Mouse (Mus musculus) liver (tissue): Measurements from ENCODE around the gene 4930442H23Rik.

Source experiments
- DNase-seq: peaks from one replicate; pipeline ENCODE4 v3.0.0-alpha.2; 2020; ENCODE audit warnings: mixed read lengths

Gene 4930442H23Rik

GRCm38 (mm10) chr10:81143157-81143633 lies 40.5 kb downstream of the 4930442H23Rik start:
- no peak for DNase-seq

GRCm38 (mm10) chr10:81142551-81142981 lies 41.1 kb downstream of the 4930442H23Rik start:
- no peak for DNase-seq

DNA sequence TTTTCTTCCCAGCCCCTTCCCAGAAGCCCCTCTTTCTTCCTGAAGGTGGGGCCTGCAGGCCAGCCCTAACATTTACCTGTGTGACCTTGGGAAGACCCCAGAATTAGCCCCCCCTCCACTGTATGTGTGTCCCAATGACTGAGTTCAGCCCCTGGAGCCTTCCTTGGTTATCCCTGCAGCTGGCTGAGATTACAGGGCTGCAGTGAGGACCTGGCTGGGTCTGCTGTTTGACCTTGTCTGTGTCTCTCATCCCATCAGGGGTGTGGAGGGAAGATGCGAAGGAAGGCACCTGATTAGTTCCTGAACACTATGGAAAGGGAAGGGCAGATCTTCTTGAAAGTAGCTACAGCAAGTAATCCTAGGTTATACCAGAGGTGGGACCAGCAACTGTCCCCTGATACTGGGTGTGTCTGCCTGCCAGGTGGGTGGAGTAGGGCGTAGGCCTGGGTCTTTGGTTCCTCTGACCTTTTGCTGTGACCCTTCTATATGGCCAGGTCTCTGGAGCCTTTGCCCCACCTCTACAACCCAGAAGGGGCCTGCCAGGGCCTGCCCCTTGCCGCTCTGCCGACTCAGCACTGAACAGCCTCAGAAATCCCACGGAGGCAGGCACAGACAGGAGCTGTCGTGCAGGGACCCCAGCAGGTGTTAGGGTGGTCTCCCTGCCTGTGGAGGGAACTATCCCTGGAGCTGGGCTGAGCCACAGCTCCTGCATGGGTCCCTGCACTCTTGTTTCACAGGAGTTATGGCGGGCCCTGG lies 42.0 kb downstream of the 4930442H23Rik start:
- no peak for DNase-seq

DNA sequence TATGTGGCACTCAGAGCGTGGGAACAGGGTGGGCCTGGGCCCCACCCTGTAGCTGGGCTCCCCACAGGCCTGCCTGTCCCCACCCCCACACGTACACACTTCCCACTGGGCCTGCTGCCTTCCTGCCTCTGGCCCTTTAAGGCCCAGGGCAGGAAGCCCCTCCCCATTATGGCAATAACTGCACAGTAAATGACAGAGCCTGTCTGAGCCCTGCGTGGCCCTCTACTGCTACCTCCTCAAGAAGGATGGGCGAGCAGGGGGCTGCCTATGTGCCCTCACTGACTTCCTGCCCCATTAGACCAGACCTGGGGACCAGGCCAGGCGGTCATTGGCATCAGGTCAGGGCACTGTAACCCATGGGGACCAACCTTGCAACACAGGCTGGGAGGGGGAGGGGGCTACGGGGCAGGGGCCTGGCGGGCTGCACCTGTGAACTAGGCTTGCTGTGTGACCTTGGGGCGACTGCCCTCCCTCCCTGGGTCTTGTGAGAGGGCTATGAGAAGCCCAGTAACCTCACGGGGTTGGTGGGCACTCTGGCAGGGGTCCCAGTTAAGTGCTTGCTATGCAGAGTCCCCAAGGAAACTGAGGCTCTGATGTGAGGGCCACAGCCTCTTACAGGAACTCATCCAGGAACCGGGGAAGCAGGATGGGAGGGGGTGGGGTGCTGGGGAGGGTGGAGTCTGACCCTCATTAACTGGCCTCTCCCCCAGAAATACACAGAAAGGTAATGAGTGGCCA lies 42.8 kb downstream of the 4930442H23Rik start:
- DNase-seq: peak; percentile 41

DNA sequence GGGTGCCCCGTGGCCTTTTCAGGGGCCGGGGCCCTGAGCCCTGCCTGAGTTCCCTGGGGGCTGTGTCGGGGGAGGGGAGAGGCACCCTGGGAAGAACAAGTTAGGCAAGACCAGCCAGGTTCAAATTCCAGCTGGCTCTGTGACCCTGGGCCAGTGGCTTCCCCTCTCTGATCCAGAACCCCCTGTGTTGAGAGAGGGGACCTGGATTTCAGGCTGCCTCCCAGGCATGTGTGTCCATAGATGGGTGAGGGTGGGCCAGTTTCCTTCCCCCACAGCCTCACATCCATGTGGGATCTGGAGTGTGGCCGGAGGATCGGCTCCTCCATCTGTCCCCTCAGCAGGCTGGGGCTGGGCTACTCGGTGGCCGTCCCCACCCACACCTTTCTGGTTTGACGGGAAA lies 43.6 kb downstream of the 4930442H23Rik start:
- no peak for DNase-seq

DNA sequence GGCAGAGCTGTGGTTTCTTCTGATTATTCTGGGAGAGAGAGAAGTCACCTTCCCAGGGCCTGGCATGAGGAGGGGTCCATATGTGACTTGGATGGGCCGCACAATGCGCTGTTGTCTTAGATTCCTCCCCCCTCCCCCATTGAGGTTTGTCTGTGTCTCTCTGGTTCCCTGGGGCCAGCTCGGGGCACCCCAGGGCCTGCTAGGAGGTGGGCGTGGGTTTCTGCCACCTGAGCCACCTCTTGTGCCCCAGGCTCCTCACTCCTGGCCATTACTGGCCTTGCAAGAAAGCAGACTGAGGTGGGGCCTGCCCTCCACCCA lies 44.2 kb downstream of the 4930442H23Rik start:
- no peak for DNase-seq

DNA sequence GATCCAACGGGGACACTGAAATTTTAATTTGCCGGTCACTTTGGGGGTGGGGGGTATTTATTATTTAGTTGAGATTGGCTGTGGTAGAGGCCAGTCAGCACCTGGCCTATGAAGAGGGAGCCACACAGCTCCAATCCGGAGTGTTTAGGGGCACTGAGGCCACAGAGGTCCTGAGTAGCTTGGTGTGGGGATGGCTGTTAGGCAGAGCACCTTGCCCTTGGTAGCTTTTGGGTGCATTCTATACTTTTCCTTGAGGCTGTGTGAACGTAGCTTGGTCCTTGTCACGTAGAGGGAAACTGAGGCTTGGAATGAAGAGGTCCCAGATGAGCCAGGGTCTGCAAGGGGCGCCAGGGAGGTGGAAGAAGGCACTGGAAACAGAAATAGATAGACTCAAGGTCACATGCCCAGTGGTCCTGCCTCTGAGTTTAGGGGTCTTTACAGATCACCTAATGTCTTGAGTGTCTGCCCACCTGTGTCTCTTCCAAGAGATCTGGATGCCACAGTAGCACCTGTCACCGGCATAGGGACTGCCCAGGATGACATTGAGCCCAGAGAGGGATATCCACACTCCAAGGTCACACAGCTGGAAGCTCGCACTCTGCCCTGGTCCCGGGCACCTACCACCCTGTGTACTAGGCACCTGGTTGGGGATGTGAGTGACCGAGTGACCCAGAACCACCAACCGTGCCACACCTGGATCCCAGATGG lies 44.7 kb downstream of the 4930442H23Rik start:
- no peak for DNase-seq

DNA sequence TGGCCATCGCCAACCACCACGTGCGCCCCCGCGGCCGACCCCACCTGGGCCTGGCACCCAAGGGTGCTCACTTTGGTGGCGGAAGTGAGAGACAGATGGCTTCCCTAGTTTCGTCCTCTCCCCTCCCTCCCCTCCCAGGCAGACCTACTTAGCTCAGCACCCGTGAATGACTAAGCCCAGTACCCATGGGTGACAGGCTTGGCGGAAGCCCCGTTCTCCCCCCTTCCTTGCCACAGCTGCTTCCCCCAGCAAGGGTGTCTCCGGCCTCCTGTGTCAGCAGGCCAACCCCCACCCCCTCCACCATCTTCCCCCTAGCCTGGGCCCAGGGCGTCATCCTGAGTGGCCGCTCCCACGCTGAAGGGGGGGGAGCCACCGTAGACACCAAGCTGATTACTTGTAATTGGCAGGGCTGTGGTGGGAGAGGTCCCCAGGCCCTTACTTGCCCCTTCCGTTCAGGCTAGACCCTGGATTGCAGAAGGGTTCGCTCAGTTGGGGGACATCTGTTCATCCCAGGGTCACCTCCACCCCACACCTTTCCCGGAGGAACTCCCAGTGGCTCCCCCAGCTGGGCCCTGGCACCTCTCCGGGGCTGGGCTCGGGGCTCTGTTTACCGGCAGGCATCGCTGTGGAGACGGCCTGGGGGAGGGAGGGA lies 45.4 kb downstream of the 4930442H23Rik start:
- peak; percentile 58 for DNase-seq

- peak; percentile 99 for DNase-seq
These were observed 46.2 kb downstream of the 4930442H23Rik start for GRCm38 (mm10) chr10:81137252-81138130.

GRCm38 (mm10) chr10:81136706-81137231 lies 46.9 kb downstream of the 4930442H23Rik start:
- peak; percentile 82 for DNase-seq

- DNase-seq: peak; percentile 94
These were observed 47.6 kb downstream of the 4930442H23Rik start for GRCm38 (mm10) chr10:81135831-81136705.

DNA sequence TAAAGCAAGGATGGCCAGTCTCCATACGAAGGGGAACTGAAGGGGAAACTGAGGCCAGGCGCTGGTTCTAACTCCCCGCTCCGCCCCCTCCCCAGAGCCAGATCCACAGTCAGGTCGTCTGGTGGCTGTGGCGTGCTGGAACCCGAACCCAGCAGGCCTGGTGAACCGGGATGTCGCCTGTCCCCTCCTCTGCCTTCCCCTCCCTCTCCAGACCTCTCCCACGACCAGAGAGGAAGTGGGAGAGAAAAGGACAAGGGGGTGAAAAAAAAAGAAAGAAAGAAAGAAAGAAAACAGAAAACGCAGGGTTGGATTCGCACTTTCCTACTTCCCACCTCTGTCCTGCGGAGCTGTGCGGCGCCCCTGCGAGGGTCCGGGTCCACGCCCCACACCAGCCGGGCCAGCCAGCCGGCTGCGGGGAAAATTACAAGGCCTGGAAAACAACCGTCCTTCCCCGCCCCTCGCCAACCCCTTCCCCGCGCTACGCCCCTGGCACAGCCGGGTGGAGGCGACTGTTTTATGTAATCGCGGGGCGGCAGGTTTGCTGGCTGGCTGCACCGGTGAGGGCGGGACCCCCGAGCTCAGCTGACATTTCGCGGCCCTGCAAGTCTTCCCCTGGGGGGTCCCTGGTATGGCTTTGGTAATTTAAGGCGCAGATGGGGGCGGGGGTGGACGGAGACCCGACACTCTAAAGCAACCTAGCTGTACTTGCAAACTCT lies 48.5 kb downstream of the 4930442H23Rik start, which contains the start of gene Zbtb7a:
Zbtb7a (plus strand) TSS at position 255 of the 716 bp plus-strand sequence.
- DNase-seq: peak; percentile 89

- peak; percentile 92 for DNase-seq
These were observed 49.5 kb downstream of the 4930442H23Rik start for GRCm38 (mm10) chr10:81134181-81134587.
